Mouse (Mus musculus) heart, embryonic 12.5 days (tissue): ENCODE measurements at regions not wholly inside any gene's neighbourhood (a gene's known extent, or its start where the extent isn't known, plus 50 kb on each side); places are given as distances from the start of the nearest gene placed in this dataset.
"Not testable (repeated sequence)": the region's sequence is repeated elsewhere in the genome, so short reads cannot be mapped to it uniquely, and the experiment has no call there.

ENCODE experiments used
- ATAC-seq: fragments of 200-750 bp; cut with Nextera tagmentation; 2 replicates; pipeline ENCODE4 v1.8.0; 2017; ENCODE audit warnings: moderate TSS enrichment, moderate library complexity; ENCODE audit not compliant: insufficient number of reproducible peaks, low FRiP score
- H3K27ac ChIP-seq: fragments of 300-500 bp; sonication (generic); 2 replicates; pipeline ENCODE4 v1.5.1; 2016; ENCODE audit warnings: mild to moderate bottlenecking, moderate library complexity; ENCODE audit not compliant: poor library complexity, severe bottlenecking
- H3K27me3 ChIP-seq: fragments of 300-500 bp; sonication (generic); replicated peaks from 2 replicates; pipeline ENCODE4 v1.6.1; 2016; ENCODE audit warnings: mild to moderate bottlenecking, moderate library complexity
- H3K36me3 ChIP-seq: fragments of 300-500 bp; sonication (generic); 2 replicates; pipeline ENCODE4 v1.6.1; 2016; ENCODE audit warnings: mild to moderate bottlenecking, moderate library complexity
- H3K4me1 ChIP-seq: fragments of 300-500 bp; sonication (generic); replicated peaks from 2 replicates; pipeline ENCODE4 v1.6.1; 2016; ENCODE audit warnings: mild to moderate bottlenecking
- H3K4me2 ChIP-seq: fragments of 300-500 bp; sonication (generic); 2 replicates; pipeline ENCODE4 v1.6.1; 2016; ENCODE audit warnings: mild to moderate bottlenecking, moderate library complexity
- H3K4me3 ChIP-seq: fragments of 300-500 bp; sonication (generic); 2 replicates; pipeline ENCODE4 v1.5.1; 2016; ENCODE audit warnings: mild to moderate bottlenecking
- H3K9ac ChIP-seq: fragments of 300-500 bp; sonication (generic); 2 replicates; pipeline ENCODE4 v1.6.1; 2016; ENCODE audit warnings: mild to moderate bottlenecking, moderate library complexity
- H3K9me3 ChIP-seq: fragments of 300-500 bp; sonication (generic); replicated peaks from 2 replicates; pipeline ENCODE4 v1.6.1; 2016; ENCODE audit warnings: mild to moderate bottlenecking, moderate library complexity
- WGBS: fragments of 180-500 bp; shearing (Covaris S2); methylation state at CpG from one replicate; pipeline ENCODE4 v1.1.7; 2016; 5-methylcytosine and 5-hydroxymethylcytosine counted together

DNA sequence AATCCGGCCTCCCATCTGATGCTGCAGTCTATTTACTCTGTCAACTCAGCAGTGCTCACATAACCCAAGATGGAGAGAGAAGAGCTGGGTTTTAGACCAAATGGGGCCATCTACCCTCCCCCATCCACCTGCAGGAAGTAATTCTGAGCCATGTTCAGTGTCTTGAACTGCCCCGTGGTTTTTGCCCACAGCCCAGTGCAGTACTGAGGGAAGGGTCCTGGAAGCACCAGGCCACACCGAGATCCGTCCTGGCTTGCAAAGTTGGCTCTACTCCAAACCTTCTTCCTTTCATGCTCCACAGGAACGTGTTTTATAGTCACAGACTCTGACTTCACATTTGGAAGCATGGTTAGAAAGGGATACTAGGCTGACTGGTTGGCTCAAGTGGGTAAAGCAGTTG lies 80.0 kb upstream of the Gm5148 start:
- Histone ChIP-seq H3K9ac (no peak overlapping the region), H3K4me2 (no peak overlapping the region), H3K27me3 (peaks cover 12% of the 10 kb centered on the region), H3K4me3 (no peak overlapping the region), H3K36me3 (no peaks in the 10 kb centered on the region), H3K4me1 (no peaks in the 10 kb centered on the region), H3K27ac (no peak overlapping the region), H3K9me3 (peaks cover 3% of the 10 kb centered on the region; the same call in 1 of the 2 replicates)
- 53% methylated on average over 5 of the region's 5 CpGs for WGBS
- no peak for ATAC-seq

GRCm38 (mm10) chr3:37803781-37804180 lies 79.5 kb upstream of the Gm5148 start:
- 87% methylated on average over 5 of the region's 5 CpGs for WGBS

DNA sequence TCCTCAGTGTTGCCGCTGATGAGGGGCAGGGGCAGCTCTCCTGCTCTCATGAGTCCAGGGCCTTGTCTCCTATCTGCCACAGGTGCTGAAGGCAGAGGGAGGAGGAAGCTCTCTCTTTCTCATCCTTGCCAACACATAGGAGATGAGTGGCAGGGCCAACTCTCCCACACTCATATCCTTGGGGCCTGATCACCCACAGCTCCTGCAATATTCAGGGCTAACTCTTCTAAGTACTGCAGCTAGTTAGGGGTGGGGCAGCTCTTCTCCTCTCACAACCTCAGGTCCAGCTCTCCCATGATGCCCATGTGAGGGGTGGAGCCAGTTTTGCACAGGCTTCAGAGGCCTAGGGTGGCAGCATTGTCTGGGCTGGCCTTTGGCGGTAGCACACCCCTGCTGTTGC lies 77.3 kb upstream of the Gm5148 start:
- WGBS: 80% methylated on average over 2 of the region's 2 CpGs
- H3K4me3 ChIP-seq: no peak overlapping the region
- no peak overlapping the region for H3K9ac ChIP-seq
- H3K4me1 ChIP-seq: no peaks in the 10 kb centered on the region
- H3K27ac ChIP-seq: no peak overlapping the region
- H3K9me3 ChIP-seq: no peaks in the 10 kb centered on the region
- H3K4me2 ChIP-seq: no peak overlapping the region
- H3K36me3 ChIP-seq: no peaks in the 10 kb centered on the region
- ATAC-seq: no peak
- peaks cover 12% of the 10 kb centered on the region for H3K27me3 ChIP-seq

More at GRCm38 (mm10) chr3:37803781-37804180, 79.5 kb upstream of the Gm5148 start:
- not testable (repeated sequence) for ATAC-seq, H3K4me1 ChIP-seq, H3K36me3 ChIP-seq, H3K9ac ChIP-seq, H3K27ac ChIP-seq, H3K9me3 ChIP-seq, H3K4me2 ChIP-seq, H3K4me3 ChIP-seq
- peaks cover 12% of the 10 kb centered on the region for H3K27me3 ChIP-seq

GRCm38 (mm10) chr3:37799809-37800208 lies 75.5 kb upstream of the Gm5148 start:
- H3K9ac ChIP-seq: no peak overlapping the region
- no peaks in the 10 kb centered on the region for H3K4me1 ChIP-seq
- no peak overlapping the region for H3K4me2 ChIP-seq
- no peaks in the 10 kb centered on the region for H3K9me3 ChIP-seq
- 54% methylated on average over 6 of the region's 6 CpGs for WGBS
- H3K27me3 ChIP-seq: peaks cover 12% of the 10 kb centered on the region
- no peak overlapping the region for H3K4me3 ChIP-seq
- ATAC-seq: no peak
- no peak overlapping the region for H3K27ac ChIP-seq
- no peaks in the 10 kb centered on the region for H3K36me3 ChIP-seq

GRCm38 (mm10) chr3:37789711-37790110 lies 65.4 kb upstream of the Gm5148 start:
- ATAC-seq: no peak
- no peaks in the 10 kb centered on the region for H3K9me3 ChIP-seq
- peaks cover 26% of the 10 kb centered on the region for H3K4me1 ChIP-seq
- H3K4me2 ChIP-seq: no peak overlapping the region
- no peak overlapping the region for H3K4me3 ChIP-seq
- H3K27ac ChIP-seq: no peak overlapping the region
- H3K9ac ChIP-seq: no peak overlapping the region
- 56% methylated on average over 7 of the region's 7 CpGs for WGBS
- H3K36me3 ChIP-seq: no peaks in the 10 kb centered on the region
- no peaks in the 10 kb centered on the region for H3K27me3 ChIP-seq

GRCm38 (mm10) chr3:37789143-37789697 lies 64.9 kb upstream of the Gm5148 start:
- 47% methylated on average over 11 of the region's 11 CpGs for WGBS
- no peak overlapping the region for H3K27ac ChIP-seq
- no peaks in the 10 kb centered on the region for H3K27me3 ChIP-seq
- H3K4me1 ChIP-seq: peaks cover 26% of the 10 kb centered on the region
- ATAC-seq: no peak
- no peak overlapping the region for H3K9ac ChIP-seq
- no peaks in the 10 kb centered on the region for H3K9me3 ChIP-seq
- H3K4me2 ChIP-seq: no peak overlapping the region
- no peaks in the 10 kb centered on the region for H3K36me3 ChIP-seq
- H3K4me3 ChIP-seq: no peak overlapping the region

- WGBS: 48% methylated on average over 9 of the region's 9 CpGs
- H3K4me3 ChIP-seq: no peak overlapping the region
- H3K27ac ChIP-seq: no peak overlapping the region
- H3K4me2 ChIP-seq: no peak overlapping the region
- H3K9ac ChIP-seq: no peak overlapping the region
- no peak for ATAC-seq
- no peaks in the 10 kb centered on the region for H3K36me3 ChIP-seq
- no peaks in the 10 kb centered on the region for H3K27me3 ChIP-seq
- peaks cover 26% of the 10 kb centered on the region for H3K4me1 ChIP-seq
- H3K9me3 ChIP-seq: no peaks in the 10 kb centered on the region
Observed at GRCm38 (mm10) chr3:37788366-37788765, 64.1 kb upstream of the Gm5148 start.

- no peaks in the 10 kb centered on the region for H3K27me3 ChIP-seq
- H3K4me3 ChIP-seq: no peak overlapping the region
- no peak for ATAC-seq
- H3K27ac ChIP-seq: no peak overlapping the region
- H3K9ac ChIP-seq: no peak overlapping the region
- WGBS: 74% methylated on average over 3 of the region's 3 CpGs
- H3K4me1 ChIP-seq: peaks cover 26% of the 10 kb centered on the region
- H3K9me3 ChIP-seq: no peaks in the 10 kb centered on the region
- H3K4me2 ChIP-seq: no peak overlapping the region
- no peaks in the 10 kb centered on the region for H3K36me3 ChIP-seq
Observed at GRCm38 (mm10) chr3:37786792-37787191, 62.5 kb upstream of the Gm5148 start.

DNA sequence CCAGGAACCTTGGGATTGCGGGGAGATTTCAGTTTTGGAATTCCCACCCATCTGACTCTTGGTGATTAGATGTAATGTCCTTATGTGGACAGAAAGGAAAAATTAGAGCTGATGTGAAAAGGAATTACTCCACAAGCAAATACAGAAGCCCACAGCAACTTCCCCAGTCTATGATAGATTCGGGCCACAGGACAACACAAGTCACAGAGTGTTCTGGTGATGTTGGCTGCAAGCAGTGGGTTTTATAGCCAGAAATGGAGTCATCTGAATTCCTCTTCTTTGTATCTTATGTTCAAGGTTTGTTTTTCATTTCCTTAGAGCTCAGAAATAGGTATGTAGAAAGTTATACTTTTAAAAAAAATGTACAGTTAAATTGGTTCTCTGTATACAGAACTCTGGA lies 56.8 kb upstream of the Gm5148 start:
- no peak overlapping the region for H3K4me2 ChIP-seq
- no peaks in the 10 kb centered on the region for H3K27me3 ChIP-seq
- WGBS: 80% methylated on average over 2 of the region's 2 CpGs
- H3K4me1 ChIP-seq: no peaks in the 10 kb centered on the region
- H3K36me3 ChIP-seq: no peaks in the 10 kb centered on the region
- no peaks in the 10 kb centered on the region for H3K9me3 ChIP-seq
- H3K4me3 ChIP-seq: no peak overlapping the region
- ATAC-seq: no peak
- H3K9ac ChIP-seq: no peak overlapping the region
- H3K27ac ChIP-seq: no peak overlapping the region

- H3K4me1 ChIP-seq: no peaks in the 10 kb centered on the region
- H3K27ac ChIP-seq: no peak overlapping the region
- no peak overlapping the region for H3K4me2 ChIP-seq
- no peak for ATAC-seq
- no peak overlapping the region for H3K4me3 ChIP-seq
- H3K9ac ChIP-seq: no peak overlapping the region
- 73% methylated on average over 11 of the region's 11 CpGs for WGBS
- H3K36me3 ChIP-seq: no peaks in the 10 kb centered on the region
- H3K27me3 ChIP-seq: no peaks in the 10 kb centered on the region
- H3K9me3 ChIP-seq: no peaks in the 10 kb centered on the region
Observed at GRCm38 (mm10) chr3:37779867-37780475, 55.7 kb upstream of the Gm5148 start.

- H3K4me2 ChIP-seq: no peak overlapping the region
- H3K36me3 ChIP-seq: no peaks in the 10 kb centered on the region
- 85% methylated on average over 7 of the region's 7 CpGs for WGBS
- H3K27ac ChIP-seq: no peak overlapping the region
- no peak overlapping the region for H3K4me3 ChIP-seq
- peaks cover 8% of the 10 kb centered on the region; the same call in 1 of the 2 replicates for H3K4me1 ChIP-seq
- H3K9ac ChIP-seq: no peak overlapping the region
- H3K9me3 ChIP-seq: no peaks in the 10 kb centered on the region
- no peaks in the 10 kb centered on the region for H3K27me3 ChIP-seq
- no peak for ATAC-seq
Observed at GRCm38 (mm10) chr3:37778386-37778785, 54.1 kb upstream of the Gm5148 start.

DNA sequence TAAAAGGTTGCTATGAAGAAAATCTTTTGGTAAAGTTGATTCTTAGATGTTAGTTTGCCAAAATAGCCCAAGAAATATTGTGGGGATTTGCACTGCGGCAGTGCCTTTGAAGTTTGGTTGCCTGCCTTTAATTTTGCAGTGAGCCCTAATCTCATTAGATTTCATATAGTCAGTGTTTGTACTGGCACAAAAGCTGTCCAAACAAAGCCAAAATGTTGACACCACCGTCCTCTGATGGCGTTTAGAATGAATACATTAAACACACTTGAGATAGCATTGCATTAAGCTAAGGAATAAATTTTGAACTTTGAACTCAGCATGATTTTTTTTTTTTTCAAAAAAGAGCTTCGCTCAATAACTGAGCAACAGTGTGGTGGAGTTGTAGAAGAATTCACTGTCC lies 51.9 kb upstream of the Gm5148 start:
- Histone ChIP-seq H3K27ac (no peak overlapping the region), H3K4me2 (no peak overlapping the region), H3K9ac (no peak overlapping the region), H3K36me3 (no peaks in the 10 kb centered on the region), H3K27me3 (no peaks in the 10 kb centered on the region), H3K4me3 (no peak overlapping the region), H3K4me1 (peaks cover 8% of the 10 kb centered on the region; the same call in 1 of the 2 replicates), H3K9me3 (no peaks in the 10 kb centered on the region)
- ATAC-seq: no peak
- 63% methylated on average over 4 of the region's 4 CpGs for WGBS
